Mouse (Mus musculus): Measurements from ENCODE around the gene Ift20. TPM values are rescaled to one million over a fixed set of nuclear protein-coding genes. Genes with fewer than 3 reads are reported as not detected.

Gene Ift20
- 10 to 100 TPM; 47.1 to 50.2 TPM for total RNA-seq (2021)
- long read RNA-seq, experiment 1, transcript Ift20-203 (6 exons, 1,141 nt) = major isoform, 34 of 59 reads
- long read RNA-seq, experiment 1, transcript Ift20-202 (5 exons, 582 nt) = minor isoform, 13 of 59 reads
- long read RNA-seq, experiment 1, partial matches to known transcripts = 6 of 59 reads
- long read RNA-seq, experiment 1, other reads (novel, unspliced or antisense) = 3 of 59 reads
- long read RNA-seq, experiment 2, transcript Ift20-204 (5 exons, 1,167 nt) = minor isoform, 6 of 57 reads
- long read RNA-seq, experiment 2, transcript Ift20-202 (5 exons, 582 nt) = minor isoform, 8 of 57 reads
- long read RNA-seq, experiment 2, transcript Ift20-203 (6 exons, 1,141 nt) = major isoform, 36 of 57 reads
- long read RNA-seq, experiment 2, partial matches to known transcripts = 2 of 57 reads
- long read RNA-seq, experiment 2, other reads (novel, unspliced or antisense) = 2 of 57 reads

GRCm38 (mm10) chr11:78536080-78536689 lies at the start of gene Ift20, which contains the start of gene Tnfaip1:
TSS of gene Ift20 (plus strand) at chr11:78536361.
TSS of gene Tnfaip1 (minus strand) at chr11:78536332.
- DNase-seq (ENCODE audit: low spot score in 2 of 2) = peak; percentile 85 to 96

GRCm38 (mm10) chr11:78488168-78488567 lies 48.0 kb upstream of the Ift20 start:
- peak in 1 of 2 experiments; percentile 64 for DNase-seq (ENCODE audit: low spot score in 2 of 2)

GRCm38 (mm10) chr11:78490781-78491241 lies 45.4 kb upstream of the Ift20 start:
- no peak for DNase-seq (ENCODE audit: low spot score in 2 of 2)

GRCm38 (mm10) chr11:78495904-78496303 lies 40.3 kb upstream of the Ift20 start:
- DNase-seq (ENCODE audit: low spot score in 2 of 2) = peak in 1 of 2 experiments; percentile 35

GRCm38 (mm10) chr11:78497071-78497541 lies 39.1 kb upstream of the Ift20 start:
- DNase-seq (ENCODE audit: low spot score in 2 of 2) = peak in 1 of 2 experiments; percentile 28

GRCm38 (mm10) chr11:78497544-78498522 lies 38.3 kb upstream of the Ift20 start, which contains the start of gene Sarm1:
TSS of gene Sarm1 (minus strand) at chr11:78497754.
- DNase-seq (ENCODE audit: low spot score in 2 of 2) = peak; percentile 68 to 88

- DNase-seq (ENCODE audit: low spot score in 2 of 2) = peak in 1 of 2 experiments; percentile 50
Observed at GRCm38 (mm10) chr11:78499004-78499403, 37.2 kb upstream of the Ift20 start, which contains the start of gene Vtn. TSS of gene Vtn (plus strand) at chr11:78499091.

GRCm38 (mm10) chr11:78499543-78499942 lies 36.6 kb upstream of the Ift20 start:
- DNase-seq (ENCODE audit: low spot score in 2 of 2) = no peak

- DNase-seq (ENCODE audit: low spot score in 2 of 2) = no peak
Observed at GRCm38 (mm10) chr11:78500623-78501202, 35.4 kb upstream of the Ift20 start.

GRCm38 (mm10) chr11:78501529-78501928 lies 34.6 kb upstream of the Ift20 start:
- no peak for DNase-seq (ENCODE audit: low spot score in 2 of 2)

GRCm38 (mm10) chr11:78502909-78503650 lies 33.1 kb upstream of the Ift20 start, which contains the start of gene Sebox:
TSS of gene Sebox (plus strand) at chr11:78503447.
- no peak for DNase-seq (ENCODE audit: low spot score in 2 of 2)

GRCm38 (mm10) chr11:78505430-78505829 lies 30.7 kb upstream of the Ift20 start:
- DNase-seq (ENCODE audit: low spot score in 2 of 2) = no peak

- DNase-seq (ENCODE audit: low spot score in 2 of 2) = no peak
Observed at GRCm38 (mm10) chr11:78509148-78509547, 27.0 kb upstream of the Ift20 start.

- peak; percentile 82 to 90 for DNase-seq (ENCODE audit: low spot score in 2 of 2)
Observed at GRCm38 (mm10) chr11:78512025-78512957, 23.9 kb upstream of the Ift20 start, which contains the start of the genes Tmem199 and Poldip2. TSS of gene Tmem199 (minus strand) at chr11:78512172. TSS of gene Poldip2 (plus strand) at chr11:78512193.

- no peak for DNase-seq (ENCODE audit: low spot score in 2 of 2)
Observed at GRCm38 (mm10) chr11:78513106-78513790, 22.9 kb upstream of the Ift20 start.

- DNase-seq (ENCODE audit: low spot score in 2 of 2) = no peak
Observed at GRCm38 (mm10) chr11:78515549-78516325, 20.4 kb upstream of the Ift20 start.

GRCm38 (mm10) chr11:78518931-78519330 lies 17.2 kb upstream of the Ift20 start:
- no peak for DNase-seq (ENCODE audit: low spot score in 2 of 2)
